Mouse (Mus musculus) stomach, adult 2 months (tissue): ENCODE measurements around the gene Pan2. TPM values are rescaled to one million over a fixed set of nuclear protein-coding genes. Genes with fewer than 3 reads are reported as not detected.

Experiments
- polyA plus RNA-seq: library from polyadenylated mRNA; depleted of rRNA; stranded (reverse); fragments of >200 nt; gene quantifications from 2 replicates; pipeline ENCODE4 v1.2.3, GENCODE M21; 2012; rRNA removed

Pan2 gene
- 5.9 and 9.0 TPM in 2 replicates for polyA plus RNA-seq

GRCm38 (mm10) chr10:128303126-128304021 lies at the start of gene Pan2:
Pan2 (plus strand) TSS chr10:128303335.

DNA sequence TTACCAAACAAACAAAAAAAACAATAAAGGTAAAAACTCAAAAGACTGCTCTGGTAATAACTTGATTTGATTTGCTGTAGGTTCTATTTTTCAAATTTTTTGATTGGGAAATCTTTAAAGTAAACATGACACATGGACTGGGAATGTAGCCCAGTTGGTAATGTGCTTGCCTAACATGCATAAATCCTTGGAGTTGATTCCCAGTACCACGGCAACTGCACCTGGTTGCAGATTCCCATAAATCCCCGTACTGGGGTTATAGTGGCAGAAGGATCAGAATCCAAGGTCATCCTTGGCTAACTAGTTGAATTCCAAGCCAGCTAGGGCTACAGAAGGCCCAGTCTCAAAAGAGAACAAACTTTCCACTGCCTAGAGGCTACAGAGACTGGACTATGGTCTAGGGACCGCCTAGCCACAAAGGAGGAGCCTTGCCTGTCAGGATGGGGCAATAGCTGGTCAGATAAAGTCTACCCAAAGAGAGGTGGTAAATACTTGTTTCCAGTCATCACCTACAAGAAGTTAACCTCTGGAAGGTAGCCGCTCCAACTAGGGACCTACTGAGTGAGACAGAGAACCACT lies 49.4 kb upstream of the Pan2 start, which contains the start of gene Apon:
Gene Apon, plus strand, starts transcription at position 420 of the 579 bp plus-strand sequence.

DNA sequence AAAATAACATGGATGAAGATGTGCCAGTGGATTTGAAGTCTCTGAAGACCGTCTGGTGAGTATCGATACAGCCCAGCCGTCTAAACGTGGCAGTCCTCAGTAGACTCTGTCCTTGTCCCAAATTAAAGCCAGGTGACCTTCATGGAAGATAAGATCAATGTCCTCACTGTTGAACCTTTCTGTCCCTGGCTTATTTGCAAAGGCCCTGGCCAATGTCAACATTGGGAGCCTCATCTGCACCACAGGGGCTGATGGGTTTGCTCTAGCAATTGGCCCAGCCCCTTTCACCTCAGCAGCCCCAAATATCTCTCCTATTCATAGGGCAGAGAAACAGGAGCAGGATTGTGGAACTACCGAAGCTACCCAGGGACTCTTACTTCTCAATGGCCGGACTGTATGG lies 34.8 kb upstream of the Pan2 start, which contains the start of gene Apof:
Gene Apof, plus strand, starts transcription at position 301 of the 400 bp plus-strand sequence.

DNA sequence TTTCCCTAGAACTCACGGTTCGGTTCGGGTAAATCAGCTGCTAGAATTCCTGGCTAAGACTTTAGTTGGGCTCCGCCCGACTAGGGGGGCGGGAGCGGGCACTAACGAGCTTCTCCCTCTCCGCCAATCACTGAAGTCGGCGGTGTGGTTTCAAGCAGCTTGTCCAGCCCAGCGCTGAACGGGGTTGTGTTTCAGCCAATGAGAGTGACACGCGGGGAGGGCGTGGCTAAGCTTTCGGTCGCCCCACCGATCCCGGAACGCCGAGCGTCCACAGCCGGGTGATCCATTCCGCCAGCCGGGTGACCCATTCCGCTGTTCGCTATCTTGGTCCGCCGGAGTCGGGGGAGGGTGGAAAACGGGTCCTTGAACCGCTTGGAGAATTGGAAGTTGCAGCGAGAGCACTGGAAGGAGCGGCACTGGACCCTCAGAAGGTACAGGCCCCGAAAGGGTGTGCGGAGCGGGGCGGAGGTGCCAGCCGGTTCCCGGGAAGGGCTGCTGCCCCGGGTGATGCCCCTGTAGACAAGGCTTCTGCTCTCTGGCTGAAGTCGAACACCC lies 32.8 kb upstream of the Pan2 start, which contains the start of gene Stat2:
Gene Stat2, plus strand, starts transcription at position 273 of the 555 bp plus-strand sequence.

GRCm38 (mm10) chr10:128298702-128299171 lies 4.4 kb upstream of the Pan2 start, which contains the start of gene Il23a:
Il23a (minus strand) TSS chr10:128298752.

DNA sequence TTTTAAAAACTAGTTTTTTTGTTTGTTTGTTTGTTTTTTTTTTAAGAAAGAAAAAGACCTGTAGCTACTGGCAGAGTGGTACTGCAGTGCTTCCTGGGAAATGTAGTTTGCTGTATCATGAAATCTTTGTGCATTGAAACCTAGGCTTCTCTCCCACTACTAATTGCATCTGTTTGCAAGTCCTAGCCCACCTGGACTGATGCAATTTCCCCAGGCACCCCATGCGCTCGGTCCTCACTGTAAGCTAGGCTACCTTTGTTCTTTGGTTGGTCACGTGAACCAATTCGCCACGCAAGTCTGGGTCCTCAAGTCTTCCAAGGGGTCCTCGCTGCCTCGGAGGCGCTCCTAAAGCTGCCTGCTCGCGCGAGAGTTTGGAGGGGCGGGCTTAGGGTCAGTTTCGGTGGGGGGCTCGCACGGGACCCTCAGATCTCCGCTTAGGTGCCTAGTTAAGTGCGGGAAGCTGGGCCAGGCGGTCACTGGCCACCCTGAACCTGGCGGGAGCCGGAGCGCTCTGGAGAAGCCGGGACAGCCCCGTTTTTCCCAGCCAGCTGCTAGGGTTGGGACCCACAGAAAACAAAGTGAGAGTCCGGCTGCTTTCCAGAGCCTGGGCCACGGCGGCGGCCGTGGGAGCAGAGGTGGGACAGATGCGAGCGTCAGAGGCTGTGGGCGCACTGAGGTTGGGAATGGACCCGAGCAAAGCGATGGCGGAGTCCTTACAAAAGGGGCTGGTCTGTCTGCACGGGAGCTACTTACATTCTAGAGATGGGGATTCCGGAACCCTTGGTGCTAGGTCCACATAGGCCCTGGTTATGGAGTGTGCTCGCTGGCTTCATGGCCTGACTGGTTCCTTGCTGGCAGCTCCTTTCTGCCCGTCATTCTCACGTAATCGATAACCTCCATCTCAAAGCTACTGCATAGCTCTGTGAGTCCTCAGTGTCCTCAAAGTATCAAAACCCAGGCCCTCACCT lies 19.3 kb downstream of the Pan2 start, which contains the start of gene Cnpy2:
Gene Cnpy2, plus strand, starts transcription at position 319 of the 968 bp plus-strand sequence.

DNA sequence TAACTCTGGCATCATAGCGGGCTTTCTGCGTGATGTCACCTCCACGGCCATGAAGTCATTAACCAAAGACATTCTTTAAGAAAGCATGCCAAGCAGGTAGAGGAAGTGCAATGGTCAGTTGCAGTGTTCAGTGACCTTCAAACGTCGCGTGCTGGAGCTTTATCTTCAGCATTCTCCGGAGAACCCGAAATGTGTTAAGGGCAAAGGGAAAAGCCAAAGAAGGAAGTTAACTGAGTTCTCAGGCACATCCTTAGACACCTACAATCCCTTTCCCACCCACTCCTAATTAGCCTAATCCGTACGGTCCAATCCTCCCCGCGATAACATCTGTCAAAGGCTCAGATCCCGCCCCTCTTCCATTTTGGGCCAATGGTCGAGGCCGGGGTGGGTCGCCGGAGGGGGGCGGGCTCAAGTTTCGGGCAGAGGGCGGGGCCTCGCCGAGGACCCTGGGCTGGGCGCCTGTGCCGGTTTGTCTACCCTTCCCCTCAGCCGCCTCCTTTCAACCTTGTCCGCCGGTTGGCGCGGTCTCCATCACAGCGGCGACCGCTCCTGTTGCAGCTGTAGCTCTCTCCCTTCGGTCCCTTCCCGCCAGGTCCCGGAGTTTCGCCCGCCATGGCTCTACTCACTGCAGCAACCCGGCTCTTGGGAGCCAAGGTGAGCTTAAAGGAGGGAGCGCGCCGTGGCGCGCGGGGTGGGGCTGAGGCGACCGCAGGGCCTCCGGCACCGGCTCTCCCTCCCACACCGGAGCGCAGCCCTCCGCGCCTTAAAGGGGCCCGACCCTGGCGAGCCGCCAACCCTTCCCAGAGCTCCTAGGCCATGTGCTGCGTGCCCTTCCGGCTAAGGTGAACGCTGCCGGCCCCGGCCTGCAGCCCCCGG lies 34.4 kb downstream of the Pan2 start, which contains the start of gene Cs:
Gene Cs, plus strand, starts transcription at position 429 of the 876 bp plus-strand sequence.

GRCm38 (mm10) chr10:128368402-128369217 lies 65.5 kb downstream of the Pan2 start, which contains the start of gene Coq10a:
Coq10a (minus strand) TSS chr10:128368997.

Other genes starting within 250 kb of the Pan2 start
- gene Ptges3, start 244.4 kb upstream of the Pan2 start, polyA plus RNA-seq, result 19.7 and 55.6 TPM in 2 replicates
- gene Atp5b, start 220.1 kb upstream of the Pan2 start, polyA plus RNA-seq, result 2,777 and 4,847 TPM in 2 replicates
- gene Baz2a, start 211.8 kb upstream of the Pan2 start, polyA plus RNA-seq, result 9.9 and 13.8 TPM in 2 replicates
- 38.4 and 39.6 TPM in 2 replicates for gene Rbms2, start 123.0 kb upstream of the Pan2 start, polyA plus RNA-seq
- gene Gls2, start 108.9 kb upstream of the Pan2 start, polyA plus RNA-seq, result 3.0 and 3.8 TPM in 2 replicates
- gene Spryd4, start 91.5 kb upstream of the Pan2 start, polyA plus RNA-seq, result 5.6 and 6.4 TPM in 2 replicates
- not detected in 2 replicates for gene Mip, start 77.5 kb upstream of the Pan2 start, polyA plus RNA-seq
- gene Timeless, start 71.3 kb upstream of the Pan2 start, polyA plus RNA-seq, result 0.65 and 1.6 TPM in 2 replicates
- gene Apon, start 49.2 kb upstream of the Pan2 start, polyA plus RNA-seq, result 0.10 TPM in 1 of 2 replicates, not detected in the other
- gene Apof, start 34.7 kb upstream of the Pan2 start, polyA plus RNA-seq, result 0.87 and 0.95 TPM in 2 replicates
- gene Stat2, start 32.8 kb upstream of the Pan2 start, polyA plus RNA-seq, result 6.2 and 8.3 TPM in 2 replicates
- gene Il23a, start 4.6 kb upstream of the Pan2 start, polyA plus RNA-seq, result 0.04 TPM in 1 of 2 replicates, not detected in the other
- gene Cnpy2, start 19.1 kb downstream of the Pan2 start, polyA plus RNA-seq, result 10.5 and 16.3 TPM in 2 replicates
- 146 and 160 TPM in 2 replicates for gene Cs, start 34.4 kb downstream of the Pan2 start, polyA plus RNA-seq
- 8.6 and 9.5 TPM in 2 replicates for gene Coq10a, start 65.7 kb downstream of the Pan2 start, polyA plus RNA-seq
- 7.5 and 9.2 TPM in 2 replicates for gene Ankrd52, start 73.8 kb downstream of the Pan2 start, polyA plus RNA-seq
- 0.83 and 0.84 TPM in 2 replicates for gene Slc39a5, start 97.9 kb downstream of the Pan2 start, polyA plus RNA-seq
- gene Nabp2, start 108.2 kb downstream of the Pan2 start, polyA plus RNA-seq, result 9.5 and 10.9 TPM in 2 replicates
- 7.1 and 8.2 TPM in 2 replicates for gene Rnf41, start 108.3 kb downstream of the Pan2 start, polyA plus RNA-seq
- 32.1 and 38.8 TPM in 2 replicates for gene Smarcc2, start 155.9 kb downstream of the Pan2 start, polyA plus RNA-seq
- gene Myl6, start 190.8 kb downstream of the Pan2 start, polyA plus RNA-seq, result 404 and 639 TPM in 2 replicates
- gene Myl6b, start 195.3 kb downstream of the Pan2 start, polyA plus RNA-seq, result 1.6 and 1.9 TPM in 2 replicates
- gene Esyt1, start 222.5 kb downstream of the Pan2 start, polyA plus RNA-seq, result 22.8 and 23.2 TPM in 2 replicates
- 6.9 and 7.8 TPM in 2 replicates for gene Zc3h10, start 244.4 kb downstream of the Pan2 start, polyA plus RNA-seq
- gene Rpl41, start 246.0 kb downstream of the Pan2 start, polyA plus RNA-seq, result 1,075 and 1,307 TPM in 2 replicates